Mouse (Mus musculus): ENCODE measurements around the gene Slc46a2.

- no peak for TF ChIP-seq POLR2A (IDR thresholded peaks at IDR 0.05; ENCODE audit: borderline replicate concordance, low read depth, low read length)
- TF ChIP-seq CTCF (IDR thresholded peaks at IDR 0.05; ENCODE audit: low read depth, low read length) = peak; percentile 89
Measured at GRCm38 (mm10) chr4:59928347-59928746, 13.5 kb upstream of the Slc46a2 start.

Data from bone marrow macrophage, adult 2 months (primary cell).